18 mouse cellular contexts compared by ENCODE assay signal in genomic region chr6:10758051-10758450, GRCm38 (mm10).
"Had no signal": no experiment of that assay in that cellular context is flagged by ENCODE, and none has a peak within 500 bp of the region (broad histone marks: within the 10 kb centered on the region; RNA-seq: fewer than 3 reads in every experiment).

No protein-coding gene starts in this region.

- ATAC-seq: midbrain, embryonic 16.5 days had no signal

- H3K4me2 ChIP-seq: lung, embryonic 14.5 days; midbrain, embryonic 12.5 days; neural tube, embryonic 13.5 days; neural tube, embryonic 15.5 days had no signal

- H3K4me1 ChIP-seq: midbrain, embryonic 10.5 days; midbrain, embryonic 12.5 days; neural tube, embryonic 13.5 days; neural tube, embryonic 15.5 days had no signal

- H3K9me3 ChIP-seq: midbrain, embryonic 10.5 days; midbrain, embryonic 12.5 days; neural tube, embryonic 13.5 days; neural tube, embryonic 15.5 days had no signal

- H3K36me3 ChIP-seq: midbrain, embryonic 10.5 days; midbrain, embryonic 12.5 days; neural tube, embryonic 13.5 days; neural tube, embryonic 15.5 days had no signal

- H3K4me3 ChIP-seq: midbrain, embryonic 10.5 days; midbrain, embryonic 12.5 days; myocyte; neural tube, embryonic 13.5 days; neural tube, embryonic 15.5 days had no signal

- H3K9ac ChIP-seq: lung, embryonic 14.5 days; midbrain, embryonic 12.5 days; neural tube, embryonic 13.5 days; neural tube, embryonic 15.5 days had no signal

- H3K27ac ChIP-seq: midbrain, embryonic 10.5 days; midbrain, embryonic 12.5 days; neural tube, embryonic 13.5 days; neural tube, embryonic 15.5 days had no signal

- DNase-seq: lung, embryonic 14.5 days; lung, postnatal 10 days; lung, postnatal 4 days; midbrain, embryonic 14.5 days; retina, postnatal 1 day; right cerebral cortex, adult 18-20 months; right cerebral cortex, postnatal 25 days; right cerebral cortex, postnatal 4 days; spleen, adult 18-20 months; thymus, adult 18-20 months; thymus, postnatal 14 days; thymus, postnatal 36 days had no signal

- H3K27me3 ChIP-seq: midbrain, embryonic 12.5 days; neural tube, embryonic 13.5 days; neural tube, embryonic 15.5 days had no signal
